Mouse (Mus musculus) mature B cell (primary cell): ENCODE results near the gene Cdc20b.

Source experiments
- in situ Hi-C: fragments of 300-500 bp; cut with MboI; formaldehyde crosslinking; loops from 2 replicates; pipeline ENCODE4 v1.14.3; 2019

Gene Cdc20b

DNA sequence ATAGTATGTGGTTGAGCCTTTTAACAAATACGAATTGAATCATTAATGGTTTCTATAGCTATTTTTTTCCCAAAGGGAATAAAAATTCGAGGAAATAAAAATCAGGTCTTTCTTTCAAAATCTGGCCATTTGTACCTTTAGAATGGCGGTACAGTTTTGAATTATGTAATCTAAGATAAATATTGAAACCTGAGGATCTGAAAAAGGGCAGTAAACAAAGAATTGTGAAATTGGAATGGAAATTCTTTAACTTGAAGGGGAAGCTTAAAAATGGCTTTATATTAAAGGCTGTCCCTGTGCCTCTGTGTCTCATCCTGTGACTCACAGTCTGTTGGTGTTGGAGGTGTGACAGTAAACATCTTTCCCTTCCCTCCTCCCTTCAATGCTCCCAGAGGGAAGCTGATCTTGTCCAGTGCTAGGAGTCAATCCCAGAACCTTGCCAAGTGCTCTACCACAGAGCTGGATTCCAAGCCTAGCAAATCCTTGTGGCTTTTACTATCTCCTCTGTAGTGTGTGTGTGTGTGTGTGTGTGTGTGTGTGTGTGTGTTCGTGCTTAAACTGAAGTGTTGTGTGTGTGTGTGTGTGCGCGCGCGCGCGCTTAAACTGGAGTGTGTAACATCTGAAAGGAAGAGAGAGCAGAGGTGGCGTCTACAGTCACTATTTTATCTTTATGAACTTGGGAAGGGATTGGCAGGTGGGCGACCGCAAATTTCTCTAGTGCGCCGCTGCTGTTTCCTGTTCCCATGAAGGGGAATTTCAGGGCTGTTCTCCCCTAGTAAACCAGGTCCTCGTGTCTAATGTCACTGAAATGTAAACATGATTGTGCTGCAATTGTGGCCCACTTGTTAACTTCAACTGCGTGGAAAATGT is 11.4 kb upstream of the Cdc20b start:
- in situ Hi-C loops: no loop called here

DNA sequence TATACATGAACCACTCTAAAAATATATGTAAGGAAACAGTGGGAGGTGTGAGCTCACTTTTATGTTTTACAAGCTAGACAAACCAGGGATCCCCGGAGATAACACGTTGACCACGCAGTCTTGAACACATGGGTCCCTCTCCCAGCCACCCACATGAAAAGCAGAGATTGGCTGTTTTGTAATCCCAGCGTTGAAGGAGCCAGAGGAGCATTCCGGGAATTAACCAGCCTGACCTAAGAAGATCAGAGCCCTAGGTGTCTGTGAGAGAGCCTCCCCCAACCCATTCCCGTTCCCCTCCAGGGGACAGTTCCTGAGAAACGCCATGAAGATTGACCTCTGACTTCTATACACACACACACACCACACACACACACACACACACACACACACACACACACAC is 3.6 kb upstream of the Cdc20b start:
- in situ Hi-C loops: loop anchor here (10.0 kb wide), 2 partner anchors 47 to 357 kb away; partner anchors contain the start of gene Ccno

DNA sequence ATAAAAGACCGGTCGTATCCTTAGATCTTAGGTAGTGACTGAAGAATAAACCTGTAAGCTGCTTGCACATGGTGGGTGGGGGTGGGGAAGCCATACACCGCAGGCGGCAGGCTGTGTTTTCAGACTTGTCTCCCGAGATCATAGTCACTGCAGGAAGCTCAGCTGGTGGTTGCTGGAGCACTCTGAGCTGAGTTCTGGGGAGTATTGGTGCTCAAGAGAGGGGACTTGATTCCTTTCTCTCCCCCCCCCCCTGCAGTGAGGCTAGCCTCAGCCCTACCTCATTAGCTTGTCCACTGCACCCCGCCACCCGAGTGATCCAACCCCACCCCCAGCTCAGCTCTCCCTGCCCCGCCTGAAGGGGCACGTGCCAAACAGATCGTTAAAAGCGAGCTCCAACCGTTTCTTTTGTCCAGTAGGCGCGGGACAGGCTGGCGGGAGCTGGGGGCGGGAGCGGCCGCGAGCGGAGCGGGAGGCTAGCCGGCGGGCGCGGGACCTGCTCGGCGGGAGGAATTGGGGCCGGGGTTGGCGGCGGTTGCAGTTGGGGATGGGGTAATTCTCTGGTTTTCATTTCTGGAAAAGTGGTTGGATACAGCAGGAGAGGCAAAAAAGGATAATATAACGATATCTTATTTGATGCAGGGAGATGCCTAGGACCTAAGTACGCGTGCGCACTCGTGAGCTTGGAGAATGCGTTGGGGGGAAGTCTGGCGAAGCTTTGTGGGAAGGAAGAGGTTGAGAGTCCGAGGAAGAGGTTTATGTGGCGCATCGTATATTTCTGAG is 2.9 kb upstream of the Cdc20b start:
- in situ Hi-C loops: loop anchor here (10.0 kb wide), 2 partner anchors 47 to 357 kb away; partner anchors contain the start of gene Ccno

DNA sequence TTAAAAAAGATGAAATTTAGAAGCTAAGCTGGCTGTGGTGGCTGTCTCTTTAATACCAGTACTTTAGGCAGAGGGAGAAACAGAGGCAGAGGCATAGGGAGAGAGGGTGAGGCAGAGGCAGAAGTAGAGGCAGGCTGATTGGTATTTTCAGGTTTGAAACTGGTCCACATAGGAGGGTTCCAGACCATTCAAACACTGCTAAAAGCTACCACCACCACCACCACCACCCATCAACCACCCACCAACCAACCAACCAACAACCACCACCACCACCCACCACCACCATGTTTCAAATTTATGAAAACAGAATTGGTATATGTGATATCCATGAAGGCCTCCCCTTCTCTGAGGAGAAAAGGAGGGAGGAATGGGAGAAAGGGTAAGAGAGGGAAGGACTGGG is 2.1 kb upstream of the Cdc20b start:
- in situ Hi-C loops: loop anchor here (10.0 kb wide), 2 partner anchors 48 to 358 kb away; partner anchors contain the start of gene Ccno

DNA sequence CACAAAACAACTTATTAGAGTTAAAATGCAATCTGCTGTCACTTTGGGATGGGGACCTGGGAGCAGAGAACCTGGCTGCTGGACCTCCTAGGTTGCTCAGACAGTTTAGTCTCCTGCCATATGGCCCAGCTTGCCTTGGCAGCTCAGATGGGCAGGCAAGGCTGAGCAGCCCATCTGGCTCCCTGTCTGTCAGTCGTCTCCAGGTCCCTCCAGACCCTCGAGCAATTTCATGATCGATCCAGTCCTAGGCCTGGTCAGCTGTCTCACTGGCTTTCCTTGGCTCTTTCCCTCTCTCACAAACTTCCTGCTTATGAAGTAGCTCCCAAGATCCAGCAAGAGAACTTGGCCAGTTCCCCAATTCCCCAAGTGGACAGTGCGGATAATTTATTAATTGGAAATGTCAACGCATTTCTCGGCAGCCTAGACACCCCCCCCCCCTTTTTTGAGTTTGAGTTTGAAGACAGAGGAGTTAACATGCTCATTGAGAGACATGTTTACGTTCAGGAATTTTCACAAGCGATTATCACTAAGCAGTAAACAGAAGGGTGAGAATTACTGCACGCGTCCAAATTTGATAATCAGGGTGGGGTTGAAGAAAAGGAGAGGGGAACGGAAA is 532 bp upstream of the Cdc20b start:
- in situ Hi-C loops: loop anchor here (10.0 kb wide), 2 partner anchors 50 to 360 kb away; partner anchors contain the start of gene Ccno

DNA sequence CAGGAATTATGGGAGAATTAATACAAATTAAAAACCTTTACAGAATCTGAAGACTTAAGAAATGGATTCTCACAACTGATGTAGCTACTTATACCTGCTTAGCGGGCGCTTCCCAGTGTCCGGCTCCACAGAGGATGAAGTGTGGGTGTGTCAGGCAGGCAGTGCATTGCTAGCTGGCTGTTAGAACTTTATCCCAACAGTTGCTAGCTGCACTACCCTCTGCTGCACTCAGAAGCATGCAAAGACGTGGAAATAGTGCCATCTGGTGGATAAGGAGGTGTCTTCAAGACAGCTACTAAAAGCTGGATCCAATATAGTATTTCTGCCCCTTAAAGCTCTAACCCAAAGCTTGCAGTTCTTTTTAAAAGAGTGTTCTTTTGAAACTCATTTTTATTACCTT is 941 bp downstream of the Cdc20b start:
- in situ Hi-C loops: loop anchor here (10.0 kb wide), 2 partner anchors 51 to 361 kb away; partner anchors contain the start of gene Ccno

DNA sequence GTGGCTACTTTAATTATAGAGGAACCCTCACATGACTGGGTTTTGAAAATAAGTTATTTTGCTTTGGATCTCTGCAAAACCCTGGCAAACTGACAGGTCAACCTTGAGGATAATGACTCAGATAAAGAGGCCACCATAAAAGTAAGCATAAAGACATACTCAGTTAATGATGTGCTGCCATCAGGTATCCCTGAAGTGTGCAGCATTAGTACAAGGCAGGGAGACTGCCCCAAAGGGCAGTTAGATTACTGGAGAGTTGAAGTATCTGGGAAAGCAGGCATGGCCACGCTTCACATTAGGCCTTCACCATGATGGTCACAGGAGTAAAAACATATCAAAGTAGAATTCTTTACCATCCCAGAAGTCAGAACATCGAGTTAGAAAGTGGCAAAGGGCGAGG is 10.0 kb downstream of the Cdc20b start:
- in situ Hi-C loops: no loop called here

DNA sequence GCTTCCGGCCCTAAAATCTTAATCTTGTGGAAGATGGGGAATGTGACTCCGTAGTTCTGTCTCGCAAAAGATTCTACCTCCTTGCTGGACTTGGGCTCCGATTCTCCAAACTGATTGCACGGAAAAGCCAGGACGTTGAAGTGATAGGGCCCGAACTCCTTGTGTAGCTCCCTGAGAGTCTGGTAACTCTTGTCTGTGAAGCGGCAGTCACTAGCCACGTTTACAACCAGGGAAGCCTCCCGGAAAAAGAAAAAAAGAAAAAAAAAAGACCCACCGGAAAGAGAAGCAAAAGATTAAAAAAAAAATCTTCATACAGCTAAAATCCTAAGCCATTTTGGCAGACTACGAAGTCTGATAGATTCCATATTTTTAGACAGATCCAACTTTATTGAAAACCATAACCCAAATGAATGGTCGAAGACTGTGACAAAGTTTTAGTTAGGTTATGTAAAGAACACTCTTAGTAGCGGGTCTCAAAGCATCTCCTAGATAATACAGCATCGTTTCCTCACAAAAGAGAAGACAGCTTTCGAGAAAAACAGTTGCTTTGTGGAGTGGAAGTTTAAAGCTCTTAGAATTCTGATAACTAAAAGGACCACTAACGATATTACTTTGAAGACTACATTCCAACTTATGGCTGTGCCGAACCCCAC is 10.7 kb downstream of the Cdc20b start:
- in situ Hi-C loops: no loop called here

DNA sequence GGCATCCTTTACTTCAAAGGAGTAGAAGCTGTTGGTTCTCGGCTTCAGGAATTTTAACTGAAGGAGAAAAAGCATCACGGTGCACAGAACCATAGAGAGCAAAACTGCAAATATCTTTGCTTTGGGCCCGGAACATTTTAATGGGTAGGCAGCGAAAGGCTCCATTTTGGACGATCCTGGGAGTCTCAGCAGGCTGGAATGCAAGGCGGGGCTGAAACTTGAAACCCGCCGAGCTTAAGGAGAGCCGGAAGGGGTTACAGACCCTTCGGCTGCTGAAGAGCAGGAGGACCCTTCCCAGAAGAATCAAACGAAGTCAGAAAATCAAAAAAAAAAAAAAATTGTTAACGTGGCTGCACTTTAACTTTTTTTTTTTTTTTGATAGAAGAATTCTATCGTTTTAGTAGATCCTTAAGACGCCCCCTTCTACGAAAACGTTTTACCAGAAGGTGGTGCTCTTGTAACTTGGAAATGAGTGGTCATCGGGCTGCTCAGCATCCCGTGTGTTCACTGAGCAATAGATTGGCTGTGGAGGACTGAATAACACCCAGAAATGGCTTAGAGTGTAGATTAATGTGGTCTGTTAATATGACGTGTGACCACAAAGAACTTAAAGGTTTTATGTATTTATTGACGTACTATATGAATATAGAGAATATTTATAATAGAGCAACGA is 11.4 kb downstream of the Cdc20b start, which contains the start of gene Gpx8:
TSS of gene Gpx8 (minus strand) at position 200 of the 673 bp plus-strand sequence.
- in situ Hi-C loops: no loop called here

DNA sequence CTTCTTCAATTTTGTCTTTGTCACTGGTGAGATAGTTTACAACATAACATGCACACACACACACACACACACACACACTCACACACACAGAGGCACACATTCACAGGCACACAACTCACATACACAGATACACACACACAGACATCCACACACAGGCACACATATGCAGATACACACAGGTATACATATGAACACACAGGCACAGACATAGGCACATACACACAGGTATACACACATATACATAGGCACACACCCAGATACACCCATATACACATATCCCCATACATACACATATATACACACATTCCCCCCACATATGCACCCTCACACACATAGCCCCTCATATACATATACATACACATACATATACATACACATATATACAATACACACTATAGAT is 12.1 kb downstream of the Cdc20b start:
- in situ Hi-C loops: no loop called here

DNA sequence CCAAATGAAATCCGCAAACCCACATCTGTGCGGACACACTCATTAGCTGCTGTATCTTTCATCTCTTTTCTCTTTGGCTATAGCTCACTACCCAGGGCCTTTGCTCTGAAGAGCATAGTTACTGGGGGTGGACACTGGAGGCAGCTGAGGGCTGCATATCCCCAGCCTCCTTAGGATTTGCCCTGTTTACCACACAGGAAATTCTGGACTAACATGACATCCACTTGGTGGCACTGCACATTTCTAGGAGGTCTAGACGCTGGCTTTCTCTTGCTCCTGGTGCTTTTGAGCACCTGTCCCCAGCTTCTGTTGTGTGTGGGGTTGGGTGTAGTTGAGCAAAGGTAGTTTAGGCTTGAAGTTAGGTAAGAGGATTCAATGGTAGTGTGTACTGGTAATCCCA is 12.7 kb downstream of the Cdc20b start:
- in situ Hi-C loops: no loop called here

DNA sequence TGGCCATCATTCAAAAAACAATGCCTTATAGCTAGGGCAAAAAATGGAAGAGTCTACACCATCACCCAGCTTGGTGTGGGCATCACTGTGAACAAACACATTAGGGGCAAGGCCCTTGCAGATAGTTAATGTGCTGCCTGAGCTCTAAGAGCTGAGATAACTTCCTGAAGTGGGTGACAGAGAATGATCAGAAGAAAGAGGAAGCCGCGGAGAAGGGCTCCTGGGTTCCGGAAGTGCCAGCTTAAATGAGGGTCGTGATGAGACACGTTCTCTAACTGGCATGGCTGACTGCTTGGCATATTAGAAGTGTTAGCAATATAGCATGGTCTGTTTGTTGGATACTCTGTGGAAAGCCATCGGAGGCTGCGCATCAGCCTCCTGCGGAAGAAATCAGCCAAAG is 19.3 kb downstream of the Cdc20b start:
- in situ Hi-C loops: no loop called here

DNA sequence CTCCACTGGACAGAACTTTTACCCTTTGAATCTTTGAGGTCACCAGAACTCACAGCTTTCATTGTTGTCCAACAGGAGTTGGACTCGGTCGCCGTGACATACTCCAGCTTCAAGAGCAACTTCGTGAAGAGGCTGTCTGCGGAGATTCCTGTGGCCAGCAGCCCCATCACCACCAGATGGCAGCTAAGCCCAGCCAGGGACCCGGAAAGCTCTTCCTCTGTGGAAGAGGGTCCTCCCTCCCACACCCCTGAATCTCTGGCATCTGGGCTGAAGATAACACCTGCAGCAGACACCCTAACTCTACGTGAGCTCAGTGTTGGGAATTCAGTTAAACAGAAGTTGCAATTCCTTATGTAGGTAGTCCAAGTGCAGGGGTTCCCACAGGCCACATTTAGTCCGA is 20.9 kb downstream of the Cdc20b start:
- in situ Hi-C loops: no loop called here

DNA sequence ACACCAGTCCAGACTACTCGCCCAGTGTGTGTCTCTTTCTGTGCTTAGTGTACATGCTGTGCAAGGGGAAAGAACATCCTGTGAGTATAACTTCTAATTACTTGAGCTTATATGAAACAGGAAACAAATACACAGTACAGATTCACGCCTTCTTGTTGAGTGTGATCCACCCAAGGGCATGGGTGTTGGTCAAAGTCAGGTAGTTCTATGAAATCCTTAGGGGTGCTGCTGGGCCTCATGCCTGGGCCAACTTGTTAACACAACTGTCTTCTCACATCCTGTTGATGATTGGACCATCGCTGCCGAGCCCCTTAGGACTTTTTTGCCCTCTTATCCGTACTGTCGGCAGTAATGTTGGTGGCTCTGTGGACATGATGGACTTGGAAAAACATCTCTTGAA is 26.8 kb downstream of the Cdc20b start:
- in situ Hi-C loops: no loop called here

DNA sequence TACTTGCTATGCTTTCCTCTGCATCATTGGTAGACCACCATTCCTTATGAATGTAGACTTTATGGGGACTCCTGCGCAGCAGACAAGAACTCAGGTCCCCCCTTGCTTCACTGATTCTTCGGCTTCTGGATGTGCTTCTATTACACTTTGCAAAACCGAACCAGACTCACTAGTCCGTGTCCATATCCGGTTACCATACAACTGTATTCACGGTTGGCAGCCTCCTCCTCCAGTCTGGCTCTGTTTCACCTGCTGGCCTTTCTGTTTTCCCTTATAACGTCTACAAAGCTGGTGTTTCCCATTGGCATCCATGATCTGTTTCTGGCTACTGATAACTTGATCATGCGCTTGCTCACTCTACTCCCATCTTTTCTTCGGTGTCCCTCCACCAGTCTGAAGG is 29.6 kb downstream of the Cdc20b start:
- in situ Hi-C loops: no loop called here

DNA sequence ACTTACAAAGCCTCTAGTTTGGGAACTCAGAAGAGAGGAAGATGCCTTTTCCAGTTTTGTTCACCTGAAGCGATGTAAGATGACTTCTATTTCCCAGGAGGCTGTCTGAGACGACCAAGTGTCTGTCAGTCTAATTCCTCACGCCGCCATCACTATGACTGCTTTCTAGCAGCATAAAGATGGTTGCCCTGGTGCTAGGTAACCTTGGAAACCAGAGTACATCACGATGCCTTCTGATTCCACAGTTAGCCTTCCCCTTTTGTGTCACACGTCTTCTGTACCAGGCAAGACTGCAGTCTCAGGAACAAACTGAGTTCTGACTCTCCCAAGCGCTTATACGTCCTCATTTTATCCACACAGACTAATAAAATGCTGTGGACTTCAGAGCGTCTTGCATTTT is 44.1 kb downstream of the Cdc20b start:
- in situ Hi-C loops: no loop called here

DNA sequence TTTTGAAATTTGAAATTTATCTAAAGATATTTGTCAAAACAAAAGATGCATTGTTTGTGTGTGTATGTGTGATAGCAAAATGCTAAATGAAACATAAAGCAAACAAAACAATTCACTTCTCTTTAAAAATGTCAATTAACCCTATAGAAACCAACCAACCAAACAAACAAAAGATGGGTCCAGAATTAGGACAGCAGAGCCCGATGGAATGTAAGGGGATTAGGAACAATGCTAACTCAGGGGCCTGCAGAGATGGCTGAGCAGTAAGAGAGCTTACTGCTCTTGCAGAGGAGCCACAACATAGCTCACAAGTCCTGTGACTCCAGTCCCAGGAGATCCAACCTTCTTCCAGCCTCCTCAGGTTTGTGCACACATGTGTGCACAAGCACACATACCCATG is 47.2 kb downstream of the Cdc20b start:
- in situ Hi-C loops: no loop called here

DNA sequence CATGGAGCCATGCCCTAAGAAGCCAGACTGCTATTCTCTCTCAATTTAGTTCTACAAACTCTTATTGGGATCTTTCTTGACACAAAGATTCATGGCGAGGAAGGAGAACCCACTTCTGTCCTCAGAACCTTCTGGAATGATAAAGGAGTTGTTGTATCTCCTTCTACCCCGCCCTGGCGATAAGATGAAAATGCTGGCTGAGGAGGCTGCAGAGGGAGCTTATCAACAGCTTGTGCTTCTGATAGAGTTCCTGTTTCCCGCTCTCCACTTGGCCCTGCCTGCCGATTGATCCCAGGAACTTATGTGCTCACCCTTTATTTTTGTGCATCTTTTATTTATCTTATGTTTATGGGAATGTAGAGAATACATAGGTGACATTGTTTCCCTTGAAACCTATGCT is 49.8 kb downstream of the Cdc20b start:
- in situ Hi-C loops: no loop called here

DNA sequence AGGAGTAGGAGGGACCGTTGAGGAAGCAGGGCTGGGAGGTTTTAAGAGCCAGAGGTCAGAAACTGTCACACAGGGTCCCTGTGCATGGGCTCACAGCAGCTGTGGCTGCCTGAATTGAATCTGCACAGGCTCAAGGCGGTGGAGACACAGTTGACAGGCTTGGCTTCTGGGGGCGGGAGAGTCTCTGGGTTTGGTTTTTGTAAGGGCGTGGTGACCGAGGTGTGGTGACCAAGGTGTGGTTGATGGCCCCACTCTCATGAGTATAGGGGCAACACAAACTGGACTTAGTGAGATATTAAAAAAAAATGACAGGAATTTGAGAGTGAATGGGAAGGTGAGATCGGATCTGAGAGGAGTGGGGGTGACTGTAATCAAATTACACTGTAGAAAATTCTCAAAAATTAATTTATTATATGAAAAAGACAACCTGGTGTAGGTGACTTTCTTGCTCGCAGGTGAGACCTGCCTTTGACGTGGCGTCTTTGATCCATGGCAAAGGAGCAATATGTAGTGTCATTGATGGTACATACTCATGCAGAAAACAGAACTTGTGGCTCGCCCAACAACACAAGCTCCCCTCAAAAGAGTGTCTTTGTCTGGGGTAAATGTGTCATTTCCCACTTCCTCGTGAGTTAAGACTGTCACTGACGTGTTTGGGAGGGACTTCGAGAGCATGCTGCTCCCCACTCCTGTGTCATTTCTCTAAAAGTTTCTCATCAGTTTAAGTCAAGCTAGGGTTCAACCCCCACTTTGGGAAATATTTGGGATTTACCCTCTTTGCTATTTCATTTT is 52.5 kb downstream of the Cdc20b start:
- in situ Hi-C loops: no loop called here

DNA sequence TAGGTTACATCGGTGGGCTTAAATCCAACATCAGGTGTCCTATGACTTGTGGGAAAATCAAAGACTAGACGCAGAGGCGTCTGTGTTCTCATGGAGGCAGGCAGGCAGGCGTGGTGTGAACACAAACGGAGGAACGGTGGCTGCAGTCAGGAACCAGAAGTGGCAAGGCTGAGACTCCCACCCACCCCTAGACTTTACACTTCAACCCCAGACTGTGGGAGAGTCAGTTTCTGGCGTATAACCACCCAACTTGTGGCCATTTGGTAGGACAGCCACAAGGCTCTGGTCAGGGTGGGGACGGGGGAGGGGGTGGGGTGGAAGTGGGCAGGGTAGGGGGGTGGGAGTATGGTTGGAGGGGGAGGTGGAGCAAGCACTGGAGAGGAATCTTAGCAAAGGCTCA is 55.6 kb downstream of the Cdc20b start:
- in situ Hi-C loops: no loop called here
